Mouse (Mus musculus) hindbrain, embryonic 11.5 days (tissue): ENCODE measurements around the gene H1f0. TPM values are rescaled to one million over a fixed set of nuclear protein-coding genes. Genes with fewer than 3 reads are reported as not detected.
"Not testable (repeated sequence)": the region's sequence is repeated elsewhere in the genome, so short reads cannot be mapped to it uniquely, and the experiment has no call there.

Experiments
- ATAC-seq: fragments of 200-750 bp; cut with Nextera tagmentation; 2 replicates; pipeline ENCODE4 v1.8.0; 2017; ENCODE audit warnings: mild to moderate bottlenecking, moderate TSS enrichment, moderate library complexity; ENCODE audit not compliant: low FRiP score
- DNase-seq: peaks from one replicate; pipeline ENCODE4 v3.0.0-alpha.2; 2015; ENCODE audit warnings: low spot score
- H3K27ac ChIP-seq: fragments of 300-500 bp; sonication (generic); 2 replicates; pipeline ENCODE4 v1.5.1; 2014; ENCODE audit warnings: mild to moderate bottlenecking, low read depth, low read length
- H3K27me3 ChIP-seq: fragments of 300-500 bp; sonication (generic); 2 replicates; pipeline ENCODE4 v1.6.1; 2014; ENCODE audit warnings: mild to moderate bottlenecking, low read length, moderate library complexity, mixed read lengths; ENCODE audit not compliant: control insufficient read depth, insufficient read depth
- H3K36me3 ChIP-seq: fragments of 300-500 bp; sonication (generic); 2 replicates; pipeline ENCODE4 v1.6.1; 2014; ENCODE audit warnings: mild to moderate bottlenecking, low read length, moderate library complexity, mixed read lengths; ENCODE audit not compliant: control insufficient read depth, insufficient read depth
- H3K4me1 ChIP-seq: fragments of 300-500 bp; sonication (generic); replicated peaks from 2 replicates; pipeline ENCODE4 v1.6.1; 2014; ENCODE audit warnings: low read length, mixed read lengths; ENCODE audit not compliant: control insufficient read depth, insufficient read depth
- H3K4me2 ChIP-seq: fragments of 300-500 bp; sonication (generic); replicated peaks from 2 replicates; pipeline ENCODE4 v1.6.1; 2014; ENCODE audit warnings: mild to moderate bottlenecking, low read depth, low read length
- H3K4me3 ChIP-seq: fragments of 300-500 bp; sonication (generic); 2 replicates; pipeline ENCODE4 v1.5.1; 2014; ENCODE audit warnings: low read depth, low read length
- H3K9ac ChIP-seq: fragments of 300-500 bp; sonication (generic); 2 replicates; pipeline ENCODE4 v1.6.1; 2014; ENCODE audit warnings: low read depth, low read length
- H3K9me3 ChIP-seq: fragments of 300-500 bp; sonication (generic); 2 replicates; pipeline ENCODE4 v1.6.1; 2016; ENCODE audit warnings: low read length; ENCODE audit not compliant: control insufficient read depth
- WGBS: fragments of 180-500 bp; shearing (Covaris S2); extraction: QIAGEN DNeasy Blood & Tissue Kit; methylation state at CpG from one replicate; pipeline ENCODE4 v1.1.7; 2014; 5-methylcytosine and 5-hydroxymethylcytosine counted together
- polyA plus RNA-seq: library from polyadenylated mRNA; unstranded; fragments of >200 nt; fragmentation: Nextera tagmentation; extraction: Ambion mirVana; gene quantifications from 2 replicates; pipeline ENCODE4 v1.2.1, GENCODE M21; 2014

Gene H1f0
- polyA plus RNA-seq, 1 experiment from 2014 or later: 154 TPM

- Histone ChIP-seq H3K9me3 (no peaks in the 10 kb centered on the region), H3K27me3 (no peaks in the 10 kb centered on the region), H3K9ac (no peak overlapping the region), H3K4me3 (no peak overlapping the region), H3K4me1 (no peaks in the 10 kb centered on the region), H3K36me3 (0 out of 2 replicates have a peak, but pooled peaks cover 4% of the 10 kb centered on the region), H3K27ac (no peak overlapping the region), H3K4me2 (no peak overlapping the region)
- ATAC-seq (no peak), DNase-seq (no peak)
- WGBS: 84% methylated on average over 7 of the region's 7 CpGs
Measured at GRCm38 (mm10) chr15:79000357-79000791, 27.9 kb upstream of the H1f0 start.

GRCm38 (mm10) chr15:79001559-79001958, 26.7 kb upstream of the H1f0 start:
- ATAC-seq (no peak), DNase-seq (no peak)
- Histone ChIP-seq H3K4me1 (no peaks in the 10 kb centered on the region), H3K4me2 (no peak overlapping the region), H3K27ac (no peak overlapping the region), H3K9ac (no peak overlapping the region), H3K4me3 (no peak overlapping the region), H3K36me3 (0 out of 2 replicates have a peak, but pooled peaks cover 7% of the 10 kb centered on the region), H3K27me3 (no peaks in the 10 kb centered on the region), H3K9me3 (no peaks in the 10 kb centered on the region)
- 91% methylated on average over 5 of the region's 5 CpGs for WGBS

- Histone ChIP-seq H3K36me3 (0 out of 2 replicates have a peak, but pooled peaks cover 7% of the 10 kb centered on the region), H3K4me1 (no peaks in the 10 kb centered on the region), H3K9me3 (no peaks in the 10 kb centered on the region), H3K4me3 (no peak overlapping the region), H3K27ac (no peak overlapping the region), H3K9ac (no peak overlapping the region), H3K4me2 (no peak overlapping the region), H3K27me3 (no peaks in the 10 kb centered on the region)
- DNase-seq: no peak
- ATAC-seq: no peak
- WGBS: 52% methylated on average over 19 of the region's 19 CpGs
Measured at GRCm38 (mm10) chr15:79002036-79002435, 26.2 kb upstream of the H1f0 start.

GRCm38 (mm10) chr15:79003079-79003478, 25.2 kb upstream of the H1f0 start:
- Histone ChIP-seq H3K9ac (no peak overlapping the region), H3K4me3 (no peak overlapping the region), H3K9me3 (no peaks in the 10 kb centered on the region), H3K36me3 (0 out of 2 replicates have a peak, but pooled peaks cover 7% of the 10 kb centered on the region), H3K27ac (no peak overlapping the region), H3K4me1 (no peaks in the 10 kb centered on the region), H3K27me3 (no peaks in the 10 kb centered on the region), H3K4me2 (no peak overlapping the region)
- WGBS: 88% methylated on average over 3 of the region's 3 CpGs
- DNase-seq (no peak), ATAC-seq (no peak)

GRCm38 (mm10) chr15:79005581-79005980, 22.7 kb upstream of the H1f0 start:
- ATAC-seq: no peak
- Histone ChIP-seq H3K4me1 (0 out of 2 replicates have a peak, but pooled peaks cover 3% of the 10 kb centered on the region), H3K9ac (no peak overlapping the region), H3K27me3 (no peaks in the 10 kb centered on the region), H3K27ac (no peak overlapping the region), H3K4me3 (no peak overlapping the region), H3K36me3 (0 out of 2 replicates have a peak, but pooled peaks cover 5% of the 10 kb centered on the region), H3K9me3 (no peaks in the 10 kb centered on the region), H3K4me2 (no peak overlapping the region)
- DNase-seq: no peak
- 83% methylated on average over 9 of the region's 9 CpGs for WGBS

GRCm38 (mm10) chr15:79006638-79007037, 21.6 kb upstream of the H1f0 start:
- Histone ChIP-seq H3K4me1 (peaks cover 6% of the 10 kb centered on the region; the same call in 1 of the 2 replicates), H3K36me3 (0 out of 2 replicates have a peak, but pooled peaks cover 5% of the 10 kb centered on the region), H3K9me3 (no peaks in the 10 kb centered on the region), H3K9ac (no peak overlapping the region), H3K27ac (no peak overlapping the region), H3K4me3 (no peak overlapping the region), H3K27me3 (no peaks in the 10 kb centered on the region), H3K4me2 (no peak overlapping the region)
- ATAC-seq (no peak), DNase-seq (peak; percentile 25)
- WGBS: 71% methylated on average over 3 of the region's 3 CpGs

GRCm38 (mm10) chr15:79007059-79007458, 21.2 kb upstream of the H1f0 start:
- H3K36me3 ChIP-seq: 0 out of 2 replicates have a peak, but pooled peaks cover 5% of the 10 kb centered on the region
- H3K9me3 ChIP-seq: no peaks in the 10 kb centered on the region
- H3K27me3 ChIP-seq: no peaks in the 10 kb centered on the region
- ATAC-seq (no peak), DNase-seq (no peak)
- H3K27ac ChIP-seq: no peak overlapping the region
- no peak overlapping the region for H3K9ac ChIP-seq
- 94% methylated on average over 5 of the region's 5 CpGs for WGBS
- no peak overlapping the region for H3K4me3 ChIP-seq
- peaks cover 9% of the 10 kb centered on the region; the same call in 1 of the 2 replicates for H3K4me1 ChIP-seq
- no peak overlapping the region for H3K4me2 ChIP-seq

- not testable (repeated sequence) for ATAC-seq, H3K4me3 ChIP-seq, H3K36me3 ChIP-seq, H3K4me2 ChIP-seq, H3K9ac ChIP-seq, H3K27me3 ChIP-seq, H3K9me3 ChIP-seq, H3K27ac ChIP-seq, H3K4me1 ChIP-seq, DNase-seq
- 93% methylated on average over 6 of the region's 6 CpGs for WGBS
Measured at GRCm38 (mm10) chr15:79007836-79008235, 20.4 kb upstream of the H1f0 start.

GRCm38 (mm10) chr15:79009734-79010133, 18.5 kb upstream of the H1f0 start:
- H3K4me2 ChIP-seq: no peak overlapping the region
- no peaks in the 10 kb centered on the region for H3K9me3 ChIP-seq
- no peak overlapping the region for H3K4me3 ChIP-seq
- 0 out of 2 replicates have a peak, but pooled peaks cover 5% of the 10 kb centered on the region for H3K36me3 ChIP-seq
- DNase-seq (peak; percentile 25), ATAC-seq (no peak)
- peaks cover 10% of the 10 kb centered on the region for H3K4me1 ChIP-seq
- no peak overlapping the region for H3K9ac ChIP-seq
- WGBS: 56% methylated on average over 5 of the region's 5 CpGs
- no peaks in the 10 kb centered on the region for H3K27me3 ChIP-seq
- H3K27ac ChIP-seq: 0 out of 2 replicates have a peak overlapping the region, but pooled peaks have one; percentile 18
